Mouse (Mus musculus): ENCODE measurements around the gene Mlph. TPM values are rescaled to one million over a fixed set of nuclear protein-coding genes. Genes with fewer than 3 reads are reported as not detected.

Gene Mlph
- total and polyA plus RNA-seq, 2 experiments: 0.27 to 0.37 TPM

DNA sequence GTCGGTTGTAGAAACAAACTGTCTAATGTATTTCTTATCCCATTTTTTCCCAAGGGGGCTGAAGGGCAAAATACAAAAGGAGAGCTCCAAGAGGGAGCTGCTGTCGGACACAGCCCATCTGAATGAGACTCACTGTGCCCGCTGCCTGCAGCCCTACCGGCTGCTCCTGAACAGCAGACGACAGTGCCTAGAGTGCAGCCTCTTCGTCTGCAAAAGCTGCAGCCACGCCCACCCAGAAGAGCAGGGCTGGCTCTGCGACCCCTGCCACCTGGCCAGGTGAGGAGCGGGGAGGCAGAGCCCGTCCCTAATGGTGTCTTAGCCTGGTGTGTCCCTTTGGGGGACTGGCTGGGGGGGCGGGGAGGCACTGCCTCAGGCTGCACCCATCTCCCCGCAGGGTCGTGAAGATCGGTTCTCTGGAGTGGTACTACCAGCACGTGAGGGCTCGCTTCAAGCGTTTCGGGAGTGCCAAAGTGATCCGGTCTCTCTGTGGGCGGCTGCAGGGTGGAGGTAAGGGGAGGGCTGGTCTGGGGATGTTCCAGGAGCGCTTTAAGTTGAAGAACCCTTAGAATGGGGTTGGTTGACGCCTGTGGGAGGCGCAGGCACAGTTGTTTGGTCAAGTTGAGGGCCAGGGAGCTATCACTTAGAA, 13.2 kb downstream of the Mlph start:
- Histone ChIP-seq H3K27ac (replicated peaks; ENCODE audit: insufficient read depth, low read depth, low read length) (no peak overlapping the region), H3K79me2 (ENCODE audit: control insufficient read depth, insufficient read depth, low read length) (no peaks in the 10 kb centered on the region), H3K4me1 (ENCODE audit: control insufficient read depth, insufficient read depth, low read length) (no peaks in the 10 kb centered on the region), H3K36me3 (ENCODE audit: control insufficient read depth, insufficient read depth, low read length) (no peaks in the 10 kb centered on the region), H3K27me3 (ENCODE audit: control insufficient read depth, insufficient read depth, low read length) (peaks cover 3% of the 10 kb centered on the region; the same call in 1 of the 2 replicates), H3K4me3 (ENCODE audit: insufficient read depth, low read depth, low read length) (no peak overlapping the region), H3K9ac (ENCODE audit: low read depth, low read length) (no peak overlapping the region)
- no peak for DNase-seq (ENCODE audit: extremely low read depth, low read depth, low spot score)
- no peak for TF ChIP-seq POLR2A (IDR thresholded peaks at IDR 0.05; ENCODE audit: extremely low read depth, insufficient read depth, low read length)
- TF ChIP-seq CTCF (IDR thresholded peaks at IDR 0.05; ENCODE audit: low read depth, low read length): no peak
- WGBS: 9% methylated on average over 23 of the region's 23 CpGs

- Histone ChIP-seq H3K36me3 (ENCODE audit: control insufficient read depth, insufficient read depth, low read length) (no peaks in the 10 kb centered on the region), H3K9ac (ENCODE audit: low read depth, low read length) (no peak overlapping the region), H3K4me1 (ENCODE audit: control insufficient read depth, insufficient read depth, low read length) (no peaks in the 10 kb centered on the region), H3K79me2 (ENCODE audit: control insufficient read depth, insufficient read depth, low read length) (no peaks in the 10 kb centered on the region), H3K27me3 (ENCODE audit: control insufficient read depth, insufficient read depth, low read length) (peaks cover 3% of the 10 kb centered on the region; the same call in 1 of the 2 replicates), H3K27ac (replicated peaks; ENCODE audit: insufficient read depth, low read depth, low read length) (no peak overlapping the region), H3K4me3 (ENCODE audit: insufficient read depth, low read depth, low read length) (no peak overlapping the region)
- peak; percentile 71 for DNase-seq (ENCODE audit: extremely low read depth, low read depth, low spot score)
- TF ChIP-seq CTCF (IDR thresholded peaks at IDR 0.05; ENCODE audit: low read depth, low read length) (peak; percentile 58), POLR2A (IDR thresholded peaks at IDR 0.05; ENCODE audit: extremely low read depth, insufficient read depth, low read length) (no peak)
- 14% methylated on average over 6 of the region's 6 CpGs for WGBS
These were observed 13.7 kb downstream of the Mlph start for GRCm38 (mm10) chr1:90928575-90928934.

DNA sequence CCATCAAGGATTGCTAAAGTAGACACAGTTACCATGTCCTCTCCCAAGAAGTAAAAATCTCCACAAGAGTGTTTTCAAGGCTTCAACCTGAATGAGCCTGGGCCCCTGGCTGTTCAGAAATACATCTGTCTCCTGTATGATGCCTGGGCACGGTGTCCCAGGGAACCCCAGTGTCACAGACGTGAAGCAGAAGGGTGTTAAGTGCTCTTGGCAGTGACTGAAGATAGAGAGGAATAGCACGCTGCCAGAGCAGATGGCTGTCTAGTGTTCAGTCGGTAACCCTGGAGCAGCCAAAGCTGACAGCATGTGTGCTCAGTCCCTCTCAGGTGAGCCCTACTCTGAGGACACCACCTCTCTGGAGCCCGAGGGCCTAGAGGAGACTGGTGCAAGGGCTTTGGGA, 18.1 kb downstream of the Mlph start:
- Histone ChIP-seq H3K27ac (replicated peaks; ENCODE audit: insufficient read depth, low read depth, low read length) (no peak overlapping the region), H3K27me3 (ENCODE audit: control insufficient read depth, insufficient read depth, low read length) (peaks cover 1% of the 10 kb centered on the region; the same call in 1 of the 2 replicates), H3K4me3 (ENCODE audit: insufficient read depth, low read depth, low read length) (no peak overlapping the region), H3K79me2 (ENCODE audit: control insufficient read depth, insufficient read depth, low read length) (no peaks in the 10 kb centered on the region), H3K36me3 (ENCODE audit: control insufficient read depth, insufficient read depth, low read length) (no peaks in the 10 kb centered on the region), H3K4me1 (ENCODE audit: control insufficient read depth, insufficient read depth, low read length) (no peaks in the 10 kb centered on the region), H3K9ac (ENCODE audit: low read depth, low read length) (no peak overlapping the region)
- no peak for DNase-seq (ENCODE audit: extremely low read depth, low read depth, low spot score)
- 77% methylated on average over 5 of the region's 5 CpGs for WGBS
- TF ChIP-seq CTCF (IDR thresholded peaks at IDR 0.05; ENCODE audit: low read depth, low read length): no peak
- no peak for TF ChIP-seq POLR2A (IDR thresholded peaks at IDR 0.05; ENCODE audit: extremely low read depth, insufficient read depth, low read length)

DNA sequence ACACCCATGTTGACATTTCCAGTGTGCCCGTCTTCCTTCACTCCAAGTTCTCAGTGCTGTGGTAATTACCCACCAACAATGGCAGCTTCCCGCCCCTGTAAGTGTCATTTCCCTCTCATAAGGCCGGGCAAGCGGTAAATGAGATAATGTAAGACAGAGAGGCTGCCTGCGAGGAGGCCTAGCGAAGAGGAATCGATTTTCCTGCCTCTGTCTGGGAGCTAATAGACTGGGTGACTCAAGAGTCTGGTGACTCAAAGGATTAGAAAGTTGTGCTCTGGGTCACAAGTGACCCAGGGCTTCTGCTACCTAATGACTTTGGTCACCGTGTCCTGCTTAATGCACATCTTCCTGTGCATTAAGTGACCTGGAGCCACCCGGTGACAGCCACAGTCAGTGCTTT, 22.1 kb downstream of the Mlph start:
- H3K27ac ChIP-seq (replicated peaks; ENCODE audit: insufficient read depth, low read depth, low read length): no peak overlapping the region
- no peak overlapping the region for H3K4me3 ChIP-seq (ENCODE audit: insufficient read depth, low read depth, low read length)
- no peaks in the 10 kb centered on the region for H3K79me2 ChIP-seq (ENCODE audit: control insufficient read depth, insufficient read depth, low read length)
- no peaks in the 10 kb centered on the region for H3K27me3 ChIP-seq (ENCODE audit: control insufficient read depth, insufficient read depth, low read length)
- no peaks in the 10 kb centered on the region for H3K36me3 ChIP-seq (ENCODE audit: control insufficient read depth, insufficient read depth, low read length)
- no peak overlapping the region for H3K9ac ChIP-seq (ENCODE audit: low read depth, low read length)
- WGBS: 82% methylated on average over 9 of the region's 9 CpGs
- no peaks in the 10 kb centered on the region for H3K4me1 ChIP-seq (ENCODE audit: control insufficient read depth, insufficient read depth, low read length)
- no peak for DNase-seq (ENCODE audit: extremely low read depth, low read depth, low spot score)
- TF ChIP-seq CTCF (IDR thresholded peaks at IDR 0.05; ENCODE audit: low read depth, low read length): no peak
- no peak for TF ChIP-seq POLR2A (IDR thresholded peaks at IDR 0.05; ENCODE audit: extremely low read depth, insufficient read depth, low read length)

DNA sequence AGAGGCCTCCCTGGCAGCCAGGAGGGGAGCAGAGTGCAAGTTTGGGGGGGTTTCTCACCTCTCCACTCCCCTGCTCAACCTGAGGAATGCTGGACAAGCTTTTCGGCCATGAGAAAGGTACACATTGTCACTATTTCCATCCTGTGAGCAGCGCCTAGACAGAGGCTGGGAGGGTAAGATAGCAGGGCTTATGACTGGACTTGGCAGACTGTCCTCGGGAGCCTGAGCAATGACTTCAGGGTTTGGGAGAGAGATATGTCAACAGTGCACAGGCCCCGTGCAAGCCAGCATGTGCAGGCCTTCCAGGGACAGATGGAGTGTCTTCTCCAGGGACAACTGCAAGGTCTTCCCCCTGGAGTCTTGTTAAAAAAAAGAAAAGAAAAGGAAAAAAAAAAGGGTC, 25.1 kb downstream of the Mlph start:
- H3K27ac ChIP-seq (replicated peaks; ENCODE audit: insufficient read depth, low read depth, low read length): no peak overlapping the region
- WGBS: 80% methylated on average over 4 of the region's 4 CpGs
- no peaks in the 10 kb centered on the region for H3K27me3 ChIP-seq (ENCODE audit: control insufficient read depth, insufficient read depth, low read length)
- TF ChIP-seq POLR2A (IDR thresholded peaks at IDR 0.05; ENCODE audit: extremely low read depth, insufficient read depth, low read length) (no peak), CTCF (IDR thresholded peaks at IDR 0.05; ENCODE audit: low read depth, low read length) (no peak)
- no peaks in the 10 kb centered on the region for H3K36me3 ChIP-seq (ENCODE audit: control insufficient read depth, insufficient read depth, low read length)
- H3K4me3 ChIP-seq (ENCODE audit: insufficient read depth, low read depth, low read length): no peak overlapping the region
- DNase-seq (ENCODE audit: extremely low read depth, low read depth, low spot score): no peak
- no peak overlapping the region for H3K9ac ChIP-seq (ENCODE audit: low read depth, low read length)
- no peaks in the 10 kb centered on the region for H3K79me2 ChIP-seq (ENCODE audit: control insufficient read depth, insufficient read depth, low read length)
- no peaks in the 10 kb centered on the region for H3K4me1 ChIP-seq (ENCODE audit: control insufficient read depth, insufficient read depth, low read length)

- no peak overlapping the region for H3K4me3 ChIP-seq (ENCODE audit: insufficient read depth, low read depth, low read length)
- no peaks in the 10 kb centered on the region for H3K36me3 ChIP-seq (ENCODE audit: control insufficient read depth, insufficient read depth, low read length)
- TF ChIP-seq POLR2A (IDR thresholded peaks at IDR 0.05; ENCODE audit: extremely low read depth, insufficient read depth, low read length): no peak
- no peak for TF ChIP-seq CTCF (IDR thresholded peaks at IDR 0.05; ENCODE audit: low read depth, low read length)
- H3K4me1 ChIP-seq (ENCODE audit: control insufficient read depth, insufficient read depth, low read length): no peaks in the 10 kb centered on the region
- no peak overlapping the region for H3K27ac ChIP-seq (replicated peaks; ENCODE audit: insufficient read depth, low read depth, low read length)
- H3K27me3 ChIP-seq (ENCODE audit: control insufficient read depth, insufficient read depth, low read length): no peaks in the 10 kb centered on the region
- WGBS: 70% methylated on average over 10 of the region's 10 CpGs
- no peaks in the 10 kb centered on the region for H3K79me2 ChIP-seq (ENCODE audit: control insufficient read depth, insufficient read depth, low read length)
- no peak for DNase-seq (ENCODE audit: extremely low read depth, low read depth, low spot score)
- no peak overlapping the region for H3K9ac ChIP-seq (ENCODE audit: low read depth, low read length)
These were observed 30.3 kb downstream of the Mlph start for GRCm38 (mm10) chr1:90945171-90945570.

Data from liver, adult 2 months (tissue).